Mouse (Mus musculus): ENCODE measurements around the gene Fam76b.

DNA sequence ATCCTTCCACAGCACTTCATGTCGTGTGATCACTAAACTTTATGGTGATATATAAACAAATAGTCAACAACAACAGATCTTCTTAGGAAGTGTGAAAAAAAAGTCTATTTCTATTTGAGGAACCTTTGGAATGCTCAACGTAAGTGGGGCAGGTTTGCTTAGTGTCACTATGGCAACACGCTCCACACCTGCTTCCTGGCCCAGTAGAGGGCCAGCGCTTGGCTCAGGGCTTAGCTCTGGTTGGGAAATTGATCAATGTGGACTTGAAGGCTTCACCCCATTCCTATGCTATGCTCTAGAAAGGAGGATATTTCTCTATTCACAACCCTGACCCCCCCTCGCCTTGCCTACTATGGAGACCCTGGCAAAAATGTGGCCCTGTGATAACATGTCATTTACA, 62.7 kb downstream of the Fam76b start:
- TF ChIP-seq POLR2A (IDR thresholded peaks at IDR 0.05; ENCODE audit: low read depth, low read length) = no peak
- TF ChIP-seq CTCF (IDR thresholded peaks at IDR 0.05; ENCODE audit: extremely low read depth, insufficient read depth, insufficient read length, insufficient replicate concordance) = no peak
